Mouse (Mus musculus) embryonic facial prominence, embryonic 15.5 days (tissue): ENCODE results near the gene Inpp5a. TPM values are rescaled to one million over a fixed set of nuclear protein-coding genes. Genes with fewer than 3 reads are reported as not detected.
"Not testable (repeated sequence)": the region's sequence is repeated elsewhere in the genome, so short reads cannot be mapped to it uniquely, and the experiment has no call there.

Experiments used
- ATAC-seq: fragments of 200-750 bp; cut with Nextera tagmentation; 2 replicates; pipeline ENCODE4 v1.8.0; 2017; ENCODE audit warnings: low read depth, moderate TSS enrichment; ENCODE audit not compliant: insufficient number of reproducible peaks, low FRiP score, low TSS enrichment
- H3K27ac ChIP-seq: fragments of 300-500 bp; sonication (generic); replicated peaks from 2 replicates; pipeline ENCODE4 v1.5.1; 2015; ENCODE audit warnings: mild to moderate bottlenecking, inconsistent platforms
- H3K27me3 ChIP-seq: fragments of 300-500 bp; sonication (generic); 2 replicates; pipeline ENCODE4 v1.6.1; 2015; ENCODE audit warnings: inconsistent platforms
- H3K36me3 ChIP-seq: fragments of 300-500 bp; sonication (generic); 2 replicates; pipeline ENCODE4 v1.6.1; 2015; ENCODE audit warnings: mild to moderate bottlenecking, inconsistent platforms
- H3K4me1 ChIP-seq: fragments of 300-500 bp; sonication (generic); 2 replicates; pipeline ENCODE4 v1.6.1; 2015; ENCODE audit warnings: inconsistent platforms
- H3K4me2 ChIP-seq: fragments of 300-500 bp; sonication (generic); replicated peaks from 2 replicates; pipeline ENCODE4 v1.6.1; 2015; ENCODE audit warnings: mild to moderate bottlenecking, inconsistent platforms
- H3K4me3 ChIP-seq: fragments of 300-500 bp; sonication (generic); replicated peaks from 2 replicates; pipeline ENCODE4 v1.5.1; 2015; ENCODE audit warnings: mild to moderate bottlenecking, inconsistent platforms
- H3K9ac ChIP-seq: fragments of 300-500 bp; sonication (generic); 2 replicates; pipeline ENCODE4 v1.6.1; 2015; ENCODE audit warnings: inconsistent platforms
- H3K9me3 ChIP-seq: fragments of 300-500 bp; sonication (generic); replicated peaks from 2 replicates; pipeline ENCODE4 v1.6.1; 2016; ENCODE audit warnings: inconsistent platforms
- WGBS: fragments of 180-500 bp; shearing (Covaris S2); methylation state at CpG from one replicate; pipeline ENCODE4 v1.1.7; 2015; 5-methylcytosine and 5-hydroxymethylcytosine counted together
- polyA plus RNA-seq: library from polyadenylated mRNA; unstranded; fragments of >200 nt; fragmentation: Nextera tagmentation; extraction: Ambion mirVana; gene quantifications from 2 replicates; pipeline ENCODE4 v1.2.1, GENCODE M21; 2015

Inpp5a gene
- polyA plus RNA-seq, 1 experiment from 2014 or later, result 30.5 TPM

DNA sequence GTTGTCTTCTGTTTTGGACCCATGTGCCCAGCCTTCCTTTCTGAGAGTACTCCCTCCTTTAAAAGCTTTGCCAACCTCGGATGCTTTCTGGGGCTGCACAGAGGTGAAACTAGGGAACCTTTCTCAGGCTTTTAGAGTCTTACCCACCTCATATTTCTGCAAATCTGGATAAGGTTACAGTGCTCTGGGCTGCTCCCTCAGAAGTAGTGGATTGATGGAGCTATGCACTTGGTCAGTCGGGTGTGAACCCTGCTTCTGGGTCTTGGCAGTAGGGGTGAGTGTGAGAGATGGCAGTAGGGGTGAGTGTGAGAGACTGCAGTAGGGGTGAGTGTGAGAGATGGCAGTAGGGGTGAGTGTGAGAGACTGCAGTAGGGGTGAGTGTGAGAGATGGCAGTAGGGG is 46.0 kb downstream of the Inpp5a start:
- H3K4me3 ChIP-seq, ATAC-seq, H3K27me3 ChIP-seq, H3K36me3 ChIP-seq, H3K4me2 ChIP-seq, H3K9ac ChIP-seq, H3K9me3 ChIP-seq, H3K27ac ChIP-seq: not testable (repeated sequence)
- 87% methylated on average over 2 of the region's 2 CpGs for WGBS
- peaks cover 13% of the 10 kb centered on the region for H3K4me1 ChIP-seq

DNA sequence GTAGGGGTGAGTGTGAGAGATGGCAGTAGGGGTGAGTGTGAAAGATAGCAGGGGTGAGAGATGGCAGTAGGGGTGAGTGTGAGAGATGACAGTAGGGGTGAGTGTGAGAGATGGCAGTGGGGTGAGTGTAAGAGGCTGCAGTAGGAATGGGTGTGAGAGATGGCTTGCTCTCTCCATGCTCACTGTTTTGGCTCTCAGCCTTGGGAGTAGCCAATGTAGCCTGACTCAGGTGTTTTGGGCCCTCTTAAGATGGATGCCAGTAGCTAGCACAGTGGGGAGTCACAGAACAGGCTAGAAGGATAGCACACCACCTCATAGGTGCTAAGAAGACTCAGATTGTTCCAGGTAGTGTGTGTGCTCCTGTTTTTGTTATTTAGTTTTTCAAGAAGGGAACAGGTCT is 46.8 kb downstream of the Inpp5a start:
- no peak overlapping the region for H3K4me2 ChIP-seq
- no peak overlapping the region for H3K4me3 ChIP-seq
- no peaks in the 10 kb centered on the region for H3K36me3 ChIP-seq
- peaks cover 20% of the 10 kb centered on the region for H3K4me1 ChIP-seq
- H3K27ac ChIP-seq, result no peak overlapping the region
- H3K9ac ChIP-seq, result no peak overlapping the region
- no peaks in the 10 kb centered on the region for H3K27me3 ChIP-seq
- no peak for ATAC-seq
- no peaks in the 10 kb centered on the region for H3K9me3 ChIP-seq

DNA sequence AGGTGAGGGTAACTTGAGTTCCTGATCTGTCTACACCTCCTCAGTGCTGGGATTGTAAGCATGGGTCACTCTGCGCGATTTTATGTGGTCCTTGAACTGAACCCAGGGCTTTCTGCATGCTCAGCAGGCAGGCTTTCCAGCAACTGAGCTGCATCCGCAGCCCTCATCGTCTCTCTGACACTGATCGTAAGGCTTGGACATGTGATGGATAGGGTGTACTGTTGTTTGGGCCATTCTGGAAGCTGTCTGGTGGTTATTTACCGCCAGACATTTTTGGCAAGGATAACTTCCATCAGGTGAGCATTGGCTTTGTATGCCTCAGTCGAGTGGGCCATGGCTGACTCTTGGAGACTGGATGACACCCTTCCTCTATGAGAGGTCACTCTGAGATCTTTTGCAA is 48.0 kb downstream of the Inpp5a start:
- H3K27me3 ChIP-seq, result no peaks in the 10 kb centered on the region
- H3K27ac ChIP-seq, result no peak overlapping the region
- no peak for ATAC-seq
- peaks cover 32% of the 10 kb centered on the region for H3K4me1 ChIP-seq
- no peaks in the 10 kb centered on the region for H3K9me3 ChIP-seq
- H3K9ac ChIP-seq, result no peak overlapping the region
- 88% methylated on average over 7 of the region's 7 CpGs for WGBS
- no peak overlapping the region for H3K4me2 ChIP-seq
- no peaks in the 10 kb centered on the region for H3K36me3 ChIP-seq
- H3K4me3 ChIP-seq, result no peak overlapping the region

DNA sequence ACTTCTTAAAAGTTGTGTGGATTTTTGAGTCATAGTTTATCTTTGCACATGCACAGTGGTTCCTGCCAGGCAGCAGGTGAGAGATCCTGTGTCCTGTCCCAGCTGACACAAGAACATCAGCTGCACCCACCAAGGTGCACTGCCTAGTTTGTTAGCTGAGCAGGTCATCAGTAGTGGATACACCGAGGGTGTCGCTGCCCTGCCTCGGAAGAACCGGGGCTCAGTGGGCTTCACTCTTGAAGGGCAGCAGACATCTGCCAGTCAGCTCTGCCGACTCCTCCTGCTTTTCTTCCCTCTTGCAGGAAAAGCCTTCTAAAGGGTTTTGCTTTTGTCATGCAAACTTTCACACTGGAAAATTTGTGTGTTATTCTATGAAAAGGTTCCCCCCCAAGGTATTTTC is 48.6 kb downstream of the Inpp5a start:
- H3K9ac ChIP-seq, result no peak overlapping the region
- H3K4me3 ChIP-seq, result no peak overlapping the region
- no peaks in the 10 kb centered on the region for H3K36me3 ChIP-seq
- H3K27me3 ChIP-seq, result no peaks in the 10 kb centered on the region
- H3K4me2 ChIP-seq, result no peak overlapping the region
- no peak overlapping the region for H3K27ac ChIP-seq
- H3K9me3 ChIP-seq, result no peaks in the 10 kb centered on the region
- 75% methylated on average over 5 of the region's 5 CpGs for WGBS
- peaks cover 37% of the 10 kb centered on the region for H3K4me1 ChIP-seq
- no peak for ATAC-seq

- no peaks in the 10 kb centered on the region for H3K36me3 ChIP-seq
- no peak for ATAC-seq
- H3K9ac ChIP-seq, result no peak overlapping the region
- 49% methylated on average over 9 of the region's 9 CpGs for WGBS
- H3K4me2 ChIP-seq, result no peak overlapping the region
- no peaks in the 10 kb centered on the region for H3K9me3 ChIP-seq
- no peak overlapping the region for H3K4me3 ChIP-seq
- no peaks in the 10 kb centered on the region for H3K27me3 ChIP-seq
- H3K27ac ChIP-seq, result no peak overlapping the region
- H3K4me1 ChIP-seq, result peaks cover 38% of the 10 kb centered on the region
Observed at GRCm38 (mm10) chr7:139437926-139438600, 49.2 kb downstream of the Inpp5a start.

GRCm38 (mm10) chr7:139438601-139438945 is 49.7 kb downstream of the Inpp5a start:
- no peaks in the 10 kb centered on the region for H3K27me3 ChIP-seq
- ATAC-seq, result no peak
- H3K4me1 ChIP-seq, result peaks cover 38% of the 10 kb centered on the region
- no peak overlapping the region for H3K4me2 ChIP-seq
- H3K27ac ChIP-seq, result no peak overlapping the region
- whole genome bisulfite sequencing, result 71% methylated on average over 4 of the region's 4 CpGs
- no peaks in the 10 kb centered on the region for H3K9me3 ChIP-seq
- no peak overlapping the region for H3K9ac ChIP-seq
- no peak overlapping the region for H3K4me3 ChIP-seq
- H3K36me3 ChIP-seq, result no peaks in the 10 kb centered on the region

DNA sequence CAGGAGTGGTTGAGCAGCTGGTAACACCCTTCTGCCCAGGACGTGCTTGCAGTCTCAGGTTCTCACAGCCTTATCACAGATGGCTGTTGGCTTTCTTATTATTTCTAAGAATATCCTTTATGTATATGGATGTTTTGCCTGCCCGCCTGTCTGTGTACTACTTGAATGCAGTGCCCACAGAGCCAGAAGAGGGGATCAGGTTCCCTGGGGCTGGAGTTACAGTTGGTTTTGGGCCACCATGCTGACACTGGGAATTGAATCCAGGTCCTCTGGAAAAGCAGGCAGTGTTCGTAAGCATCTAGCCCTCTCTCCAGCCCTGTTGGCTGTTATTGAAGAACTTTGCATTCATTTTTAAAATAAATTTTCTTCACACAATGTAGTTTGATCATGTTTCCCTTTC is 50.1 kb downstream of the Inpp5a start:
- H3K27ac ChIP-seq, result peak overlapping the region; percentile 40; the same call in 1 of the 2 replicates
- no peak for ATAC-seq

DNA sequence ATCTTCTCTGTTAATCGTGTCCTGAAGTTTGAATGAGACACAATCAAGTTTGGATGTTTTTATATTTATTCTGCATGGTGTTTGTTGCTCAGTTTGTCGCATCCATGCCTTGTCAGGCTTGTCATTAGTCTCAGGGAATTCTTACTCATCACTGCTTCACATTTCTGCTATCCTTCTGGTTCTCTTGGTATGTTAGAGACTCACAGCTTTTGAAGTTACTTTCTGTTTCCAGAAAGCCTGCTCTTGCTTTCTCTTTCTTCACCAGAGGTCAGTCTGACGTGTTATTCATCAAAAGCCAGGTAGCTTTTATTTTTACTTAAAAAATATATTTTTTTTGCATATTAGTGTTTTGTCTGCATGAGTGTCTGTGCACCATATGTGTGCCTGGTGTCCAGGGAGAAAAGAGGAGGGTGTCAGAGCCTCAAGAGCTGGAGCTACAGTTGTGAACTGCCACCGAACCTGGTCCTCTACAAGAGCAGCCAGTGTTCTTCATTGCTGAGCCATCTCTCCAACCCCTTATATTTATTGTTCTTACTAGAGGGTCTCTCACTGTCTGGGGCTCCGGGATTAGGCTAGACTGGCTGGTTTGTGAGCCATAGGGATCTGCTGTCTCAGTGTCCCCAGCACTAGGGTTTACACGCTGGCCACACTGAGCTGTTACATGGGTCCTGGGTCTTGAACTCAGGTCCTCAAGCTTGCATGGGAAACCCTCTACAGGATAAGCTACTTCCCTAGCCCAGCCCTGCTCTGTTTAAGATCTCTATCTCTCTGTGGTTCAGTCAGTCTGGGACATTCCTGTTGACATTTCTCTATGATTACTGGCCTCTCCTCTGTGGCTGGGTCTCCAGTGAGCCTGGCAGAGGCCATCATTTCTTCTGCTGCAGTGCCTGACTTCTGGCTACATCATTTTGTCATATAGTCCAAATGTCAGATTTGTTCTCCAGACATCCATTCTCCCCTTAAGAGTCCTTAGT is 51.3 kb downstream of the Inpp5a start:
- 65% methylated on average over 6 of the region's 6 CpGs for WGBS
- Histone ChIP-seq H3K9me3 (no peaks in the 10 kb centered on the region), H3K27ac (no peak overlapping the region), H3K9ac (no peak overlapping the region), H3K27me3 (no peaks in the 10 kb centered on the region), H3K4me2 (no peak overlapping the region), H3K36me3 (no peaks in the 10 kb centered on the region), H3K4me1 (peaks cover 39% of the 10 kb centered on the region), H3K4me3 (no peak overlapping the region)
- no peak for ATAC-seq

More for the DNA sequence above, 50.1 kb downstream of the Inpp5a start:
- no peaks in the 10 kb centered on the region for H3K27me3 ChIP-seq
- peaks cover 38% of the 10 kb centered on the region for H3K4me1 ChIP-seq
- H3K9me3 ChIP-seq, result no peaks in the 10 kb centered on the region
- H3K9ac ChIP-seq, result no peak overlapping the region
- H3K36me3 ChIP-seq, result no peaks in the 10 kb centered on the region
- no peak overlapping the region for H3K4me2 ChIP-seq
- WGBS, result 48% methylated on average over 3 of the region's 3 CpGs
- H3K4me3 ChIP-seq, result no peak overlapping the region

DNA sequence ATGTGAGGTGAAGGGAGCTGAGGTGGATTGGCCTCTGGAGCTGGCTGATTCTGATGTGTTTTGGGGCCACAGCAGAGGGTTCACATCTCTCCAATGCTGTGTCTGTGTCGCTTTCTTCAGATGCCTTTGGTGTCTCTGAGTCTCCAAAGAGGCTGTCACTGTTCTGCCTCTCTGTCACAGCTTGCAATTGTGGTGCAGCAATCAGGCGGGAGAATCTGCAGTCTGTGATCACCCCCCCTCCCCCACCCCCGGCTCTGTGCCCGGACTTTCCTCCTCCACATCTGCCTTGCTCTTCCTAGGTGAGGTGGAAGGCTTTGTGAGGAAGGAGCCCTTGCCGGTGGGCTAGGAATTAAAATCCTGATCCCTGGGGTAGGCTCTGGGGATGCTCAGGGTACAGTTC is 52.1 kb downstream of the Inpp5a start:
- Histone ChIP-seq H3K27ac (no peak overlapping the region), H3K9me3 (no peaks in the 10 kb centered on the region), H3K4me1 (peaks cover 39% of the 10 kb centered on the region), H3K27me3 (no peaks in the 10 kb centered on the region), H3K36me3 (no peaks in the 10 kb centered on the region), H3K4me3 (no peak overlapping the region), H3K4me2 (no peak overlapping the region), H3K9ac (no peak overlapping the region)
- no peak for ATAC-seq
- 28% methylated on average over 5 of the region's 5 CpGs for WGBS

DNA sequence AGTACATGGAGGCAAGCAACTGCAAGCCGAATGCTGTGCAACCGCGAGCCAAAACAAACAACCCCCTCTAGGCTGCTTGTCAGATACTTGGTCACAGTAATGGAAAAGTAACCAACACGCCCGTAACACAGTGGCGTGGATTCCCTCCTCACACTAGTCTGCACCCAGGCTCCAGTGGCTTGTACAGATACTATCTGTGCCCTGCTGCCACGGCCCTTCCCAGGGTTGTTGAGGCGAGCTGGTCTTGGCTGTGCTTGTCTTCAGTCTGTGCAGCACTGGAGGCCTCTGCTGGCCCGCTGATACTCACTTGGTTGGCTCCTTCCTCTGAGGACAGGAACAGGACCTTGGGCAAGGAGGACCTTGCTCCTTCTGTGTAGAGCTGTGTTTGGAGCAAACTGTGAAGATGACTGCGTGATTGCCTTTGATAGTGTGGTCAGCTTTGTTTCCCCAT is 52.9 kb downstream of the Inpp5a start:
- H3K27me3 ChIP-seq, result no peaks in the 10 kb centered on the region
- H3K9ac ChIP-seq, result no peak overlapping the region
- no peaks in the 10 kb centered on the region for H3K36me3 ChIP-seq
- ATAC-seq, result peak; percentile 29; the same call in 1 of the 2 replicates
- no peak overlapping the region for H3K4me2 ChIP-seq
- peaks cover 39% of the 10 kb centered on the region for H3K4me1 ChIP-seq
- H3K9me3 ChIP-seq, result no peaks in the 10 kb centered on the region
- no peak overlapping the region; the same call in 1 of the 2 replicates for H3K27ac ChIP-seq
- 71% methylated on average over 10 of the region's 10 CpGs for WGBS
- H3K4me3 ChIP-seq, result no peak overlapping the region

DNA sequence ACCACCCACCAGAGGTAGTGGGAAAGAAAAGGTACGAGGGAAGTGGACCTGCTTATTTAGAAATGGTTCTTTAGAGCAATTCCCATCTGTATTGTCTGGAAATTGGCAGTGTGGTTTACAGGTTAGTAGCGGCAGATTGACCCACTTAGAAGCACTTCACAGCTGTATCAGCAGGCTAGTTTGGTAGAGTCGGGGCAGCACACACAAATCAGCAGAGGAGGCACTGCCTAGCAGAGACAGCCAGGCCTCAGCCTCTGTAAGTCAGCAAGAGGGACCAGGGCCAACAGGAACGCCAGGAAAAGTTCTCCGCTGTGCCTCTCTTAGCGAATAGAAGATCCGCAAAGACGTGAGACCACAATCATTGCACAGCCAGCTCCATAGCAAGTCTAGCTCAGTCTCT is 56.7 kb downstream of the Inpp5a start:
- Histone ChIP-seq H3K36me3 (no peaks in the 10 kb centered on the region), H3K4me1 (peaks cover 25% of the 10 kb centered on the region), H3K9ac (no peak overlapping the region), H3K27me3 (no peaks in the 10 kb centered on the region), H3K4me2 (no peak overlapping the region), H3K9me3 (no peaks in the 10 kb centered on the region), H3K4me3 (no peak overlapping the region), H3K27ac (no peak overlapping the region)
- WGBS, result 77% methylated on average over 8 of the region's 8 CpGs
- no peak for ATAC-seq
